8 mouse cellular contexts compared by ENCODE assay signal in genomic region chr2:4153131-4153631, GRCm38 (mm10).
A peak's percentile ranks its signal among the peaks of the same experiment; 100 is the strongest.
DNase-seq lines count a peak whose midpoint lies in the region; ATAC-seq and TF ChIP-seq lines count a peak whose summit lies in the region.

No protein-coding gene starts in this region.

- no peak for ATAC-seq in heart, embryonic 15.5 days (replicated peaks; ENCODE audit: insufficient number of reproducible peaks, insufficient read depth, low FRiP score, low read depth)
- ATAC-seq in stomach, embryonic 16.5 days (ENCODE audit: insufficient read depth, low FRiP score), result no peak
- no peak for ATAC-seq in inflammation-experienced regulatory T-cells, adult 6 months

- no peak overlapping the region for H3K27ac ChIP-seq in kidney, adult 2 months (ENCODE audit: insufficient read depth, low read depth, low read length)
- H3K27ac ChIP-seq in heart, embryonic 15.5 days, result no peak overlapping the region
- H3K27ac ChIP-seq in midbrain, embryonic 10.5 days (replicated peaks), result peak overlapping the region; percentile 87
- peak overlapping the region; percentile 34; the same call in 1 of the 2 replicates for H3K27ac ChIP-seq in stomach, embryonic 16.5 days (ENCODE audit: low read length)

- peak overlapping the region; percentile 87 for H3K4me2 ChIP-seq in heart, embryonic 15.5 days
- peak overlapping the region; percentile 87 for H3K4me2 ChIP-seq in stomach, embryonic 16.5 days (ENCODE audit: low read depth, low read length)

- no peak for TF ChIP-seq POLR2A in kidney, adult 2 months (IDR thresholded peaks at IDR 0.05; ENCODE audit: low read depth, low read length)

- H3K9ac ChIP-seq in heart, embryonic 15.5 days, result peak overlapping the region; percentile 40
- H3K9ac ChIP-seq in stomach, embryonic 16.5 days (ENCODE audit: low read length), result peak overlapping the region; percentile 65

- H3K9me3 ChIP-seq in heart, embryonic 15.5 days (replicated peaks), result no peaks in the 10 kb centered on the region
- no peaks in the 10 kb centered on the region for H3K9me3 ChIP-seq in midbrain, embryonic 10.5 days (replicated peaks)
- H3K9me3 ChIP-seq in stomach, embryonic 16.5 days (replicated peaks; ENCODE audit: control insufficient read depth, low read length), result no peaks in the 10 kb centered on the region

- WGBS in kidney, adult 2 months, result 4% methylated on average over 16 of the region's 16 CpGs
- WGBS in heart, embryonic 15.5 days, result 6% methylated on average over 16 of the region's 16 CpGs
- WGBS in midbrain, embryonic 10.5 days, result under 1% methylated on average over 16 of the region's 16 CpGs
- 5% methylated on average over 16 of the region's 16 CpGs for WGBS in stomach, embryonic 16.5 days

- H3K4me3 ChIP-seq in kidney, adult 2 months (ENCODE audit: insufficient read depth, low read depth, low read length), result 0 out of 2 replicates have a peak overlapping the region, but pooled peaks have one; percentile 3
- H3K4me3 ChIP-seq in heart, embryonic 15.5 days, result peak overlapping the region; percentile 55
- peak overlapping the region; percentile 59 for H3K4me3 ChIP-seq in midbrain, embryonic 10.5 days
- H3K4me3 ChIP-seq in stomach, embryonic 16.5 days (replicated peaks; ENCODE audit: low read length), result peak overlapping the region; percentile 43

- DNase-seq in kidney, adult 2 months, result peak; percentile 1
- no peak for DNase-seq in kidney, adult 9 months
- DNase-seq in embryo, embryonic 11.5 days (ENCODE audit: low read depth, low spot score), result peak; percentile 23
- peak; percentile 31 to 33 for DNase-seq in layer of hippocampus, postnatal 36 days
- peak; percentile 69 for DNase-seq in midbrain, embryonic 10.5 days (ENCODE audit: low spot score)

- no peaks in the 10 kb centered on the region for H3K4me1 ChIP-seq in kidney, adult 2 months (ENCODE audit: control insufficient read depth, insufficient read depth, low read length)
- peaks cover 13% of the 10 kb centered on the region for H3K4me1 ChIP-seq in heart, embryonic 15.5 days (replicated peaks)
- H3K4me1 ChIP-seq in midbrain, embryonic 10.5 days, result peaks cover 62% of the 10 kb centered on the region
- H3K4me1 ChIP-seq in stomach, embryonic 16.5 days (ENCODE audit: control insufficient read depth, insufficient read depth, low read length), result no peaks in the 10 kb centered on the region

- no peaks in the 10 kb centered on the region for H3K36me3 ChIP-seq in kidney, adult 2 months (ENCODE audit: control insufficient read depth, insufficient read depth, low read length)
- no peaks in the 10 kb centered on the region for H3K36me3 ChIP-seq in heart, embryonic 15.5 days
- H3K36me3 ChIP-seq in midbrain, embryonic 10.5 days, result no peaks in the 10 kb centered on the region
- no peaks in the 10 kb centered on the region for H3K36me3 ChIP-seq in stomach, embryonic 16.5 days (ENCODE audit: control insufficient read depth, insufficient read depth, low read length)

- no peaks in the 10 kb centered on the region for H3K27me3 ChIP-seq in kidney, adult 2 months (replicated peaks; ENCODE audit: control insufficient read depth, insufficient read depth, low read length)
- peaks cover 12% of the 10 kb centered on the region for H3K27me3 ChIP-seq in heart, embryonic 15.5 days
- H3K27me3 ChIP-seq in midbrain, embryonic 10.5 days (ENCODE audit: low read depth, poor library complexity, severe bottlenecking), result peaks cover 38% of the 10 kb centered on the region
- H3K27me3 ChIP-seq in stomach, embryonic 16.5 days (ENCODE audit: control insufficient read depth, insufficient read depth, low read length), result no peaks in the 10 kb centered on the region

- TF ChIP-seq CTCF in kidney, adult 2 months (conservative IDR thresholded peaks at IDR 0.05; ENCODE audit: insufficient read depth, insufficient read length, low read depth, low read length), result no peak

Comparison
In these comparisons a context has a peak if more than half of its experiments do, and no peak if none do; other contexts are left out.
1. H3K27ac ChIP-seq: peak in midbrain, embryonic 10.5 days (single experiment) and stomach, embryonic 16.5 days (single experiment); none in kidney, adult 2 months (single experiment) and heart, embryonic 15.5 days (single experiment).
2. H3K4me3 ChIP-seq: peak in every context shown above with its lines; median percentile 59 in midbrain, embryonic 10.5 days; 55 in heart, embryonic 15.5 days; 43 in stomach, embryonic 16.5 days; 3 in kidney, adult 2 months.